Mouse (Mus musculus) left cerebral cortex, postnatal 14 days (tissue): ENCODE measurements around the gene Tmem106a. TPM values are rescaled to one million over a fixed set of nuclear protein-coding genes. Genes with fewer than 3 reads are reported as not detected.
"Not testable (repeated sequence)": the region's sequence is repeated elsewhere in the genome, so short reads cannot be mapped to it uniquely, and the experiment has no call there.

Source experiments
- DNase-seq, 2 experiments: peaks; one replicate each; pipeline ENCODE4 v3.0.0; 2021 to 2022; ENCODE audit warnings: low spot score in 2 of 2, mixed read lengths in 1 of 2
- intact Hi-C: fragments of 180-260 bp; cut with DNase I; formaldehyde crosslinking; loops from one replicate; pipeline ENCODE4 v1.15.1; 2025
- total RNA-seq, 2 experiments: library from RNA; stranded (reverse); gene quantifications; 2 replicates each; pipeline ENCODE4 v1.2.3; 2021

The Tmem106a gene
- total RNA-seq, 2 experiments from 2014 or later = 1.3 to 2.0 TPM

DNA sequence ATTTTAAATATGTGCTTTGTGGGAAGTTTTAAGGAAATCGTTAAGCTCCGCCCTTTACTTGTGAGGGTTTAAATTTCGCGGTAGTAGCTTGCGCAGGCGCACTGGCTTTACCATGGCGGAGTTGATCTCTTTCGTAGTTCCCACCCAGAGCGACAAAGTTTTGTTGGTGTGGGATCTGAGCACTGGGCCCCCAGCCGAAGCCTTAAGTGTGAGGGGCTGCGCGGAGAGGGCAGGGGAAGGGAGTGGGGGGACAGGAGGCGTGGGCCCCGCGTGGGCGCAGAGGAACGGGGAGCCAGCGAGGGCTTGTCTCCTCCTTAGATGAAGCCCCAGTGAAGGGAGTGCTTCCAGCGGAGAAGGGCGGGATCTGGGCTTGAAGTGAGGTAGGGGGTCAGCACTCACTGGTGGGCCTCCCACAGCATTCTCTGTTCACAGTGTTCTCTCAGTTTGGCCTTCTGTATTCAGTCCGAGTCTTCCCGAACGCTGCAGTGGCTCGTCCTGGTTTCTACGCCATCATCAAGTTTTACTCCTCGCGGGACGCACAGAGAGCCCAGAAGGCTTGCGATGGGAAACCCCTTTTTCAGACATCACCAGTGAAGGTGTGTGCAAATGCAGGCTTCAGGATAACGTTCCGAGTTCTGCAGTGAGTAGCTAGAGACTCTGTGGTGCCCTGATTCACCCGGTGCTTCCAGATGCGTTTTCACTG is 46.0 kb downstream of the Tmem106a start:
- peak; percentile 83 to 85 for DNase-seq
- intact Hi-C loops = no loop called here

DNA sequence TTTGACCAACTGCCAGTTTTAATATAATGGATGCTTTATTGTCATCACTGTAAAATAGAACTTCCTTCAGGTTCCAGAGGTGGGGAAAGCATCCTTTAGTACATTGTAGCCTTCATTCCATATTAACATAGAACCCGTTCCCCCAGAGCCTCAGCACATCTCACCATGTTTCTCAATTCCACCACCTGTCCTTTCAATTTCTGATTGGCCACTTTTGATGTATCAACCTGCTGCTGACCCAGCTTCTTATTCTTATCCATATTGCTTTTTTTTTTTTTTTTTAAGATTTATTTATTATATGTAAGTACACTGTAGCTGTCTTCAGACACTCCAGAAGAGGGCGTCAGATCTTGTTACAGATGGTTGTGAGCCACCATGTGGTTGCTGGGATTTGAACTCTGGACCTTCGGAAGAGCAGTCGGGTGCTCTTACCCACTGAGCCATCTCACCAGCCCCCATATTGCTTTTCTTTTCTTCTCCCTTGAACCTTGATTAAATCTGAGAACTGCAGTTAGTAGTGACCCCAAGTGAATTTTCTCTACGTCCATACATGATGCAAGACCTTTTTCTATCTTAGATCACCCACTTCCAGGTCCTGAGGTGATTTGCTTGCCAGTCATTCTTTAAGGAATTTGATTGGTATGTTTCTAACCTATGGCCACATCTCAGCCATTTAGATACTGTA is 46.8 kb downstream of the Tmem106a start:
- intact Hi-C loops, DNase-seq: not testable (repeated sequence)

- no peak for DNase-seq
- intact Hi-C loops = no loop called here
These were observed 53.6 kb downstream of the Tmem106a start for GRCm38 (mm10) chr11:101635660-101636059.

DNA sequence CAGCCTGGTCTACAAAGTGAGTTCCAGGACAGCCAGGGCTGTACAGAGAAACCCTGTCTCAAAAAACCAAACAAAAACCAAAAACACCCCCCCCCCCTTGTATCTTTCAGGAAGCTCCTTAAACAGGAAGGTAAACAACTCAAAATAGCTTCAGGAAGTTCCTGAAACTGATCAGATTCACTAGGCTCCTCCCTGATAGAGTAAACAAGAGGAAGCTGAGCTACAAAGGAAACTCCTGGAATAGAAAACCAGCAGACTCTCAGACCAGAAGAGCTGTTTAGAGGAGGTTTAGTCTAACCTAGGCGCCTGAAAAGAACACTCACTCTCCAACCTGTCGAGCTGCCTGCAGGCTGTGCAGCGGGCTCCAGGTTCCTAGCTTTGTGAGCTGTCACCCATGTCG is 57.7 kb downstream of the Tmem106a start:
- DNase-seq = no peak
- intact Hi-C loops = no loop called here

DNA sequence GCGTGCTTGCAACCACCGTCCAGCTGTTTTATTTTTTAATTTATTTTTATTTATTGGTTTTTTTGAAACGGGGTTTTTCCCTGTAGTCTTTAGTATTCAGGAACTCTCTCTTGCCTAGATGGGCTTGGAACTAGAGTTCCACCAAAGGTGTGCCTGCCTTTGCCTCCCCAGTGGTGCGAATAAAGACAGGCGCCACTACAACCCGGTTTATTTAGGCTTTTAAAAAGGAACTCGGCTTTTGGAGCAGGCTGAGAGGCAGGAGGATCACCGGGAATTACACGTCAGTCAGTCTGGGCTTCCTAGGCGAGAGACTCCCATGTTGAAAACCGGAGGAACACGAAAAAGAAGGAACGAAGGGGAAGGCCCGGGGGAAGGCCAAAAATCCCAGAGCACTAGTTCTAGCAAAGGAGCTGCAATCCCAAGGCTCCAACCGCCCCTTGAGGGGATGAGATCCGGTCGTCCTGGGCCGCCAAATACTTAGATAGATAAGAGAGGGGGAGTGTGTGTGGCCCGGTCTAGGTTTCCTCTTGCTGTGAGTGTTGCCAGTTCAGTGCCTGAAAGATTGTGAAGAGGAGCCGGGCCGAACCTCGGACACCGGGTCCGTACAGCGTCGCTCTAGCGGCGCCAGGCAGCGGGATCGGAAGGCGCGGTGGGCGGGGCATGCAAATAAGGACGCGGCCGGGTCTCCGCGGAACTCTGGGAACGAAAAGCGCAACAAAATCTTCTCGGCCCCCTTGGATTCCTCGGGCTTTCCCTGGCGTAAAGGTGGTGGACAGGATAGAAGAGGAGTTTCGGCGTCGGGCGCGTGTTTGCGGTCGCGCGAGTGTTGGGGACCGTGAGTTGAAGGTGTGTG is 59.0 kb downstream of the Tmem106a start:
- intact Hi-C loops = not testable (repeated sequence)
- peak; percentile 76 to 83 for DNase-seq

Other genes starting within 250 kb of the Tmem106a start
- not detected for gene G6pc, start 214.7 kb upstream of the Tmem106a start, total RNA-seq
- 10 to 100 TPM; 33.4 to 42.2 TPM for gene Aarsd1, start 164.6 kb upstream of the Tmem106a start, total RNA-seq
- 1 to 10 TPM; 4.5 to 9.7 TPM for gene Gm27029, start 157.4 kb upstream of the Tmem106a start, total RNA-seq
- 10 to 100 TPM; 31.1 to 32.6 TPM for gene Rundc1, start 157.2 kb upstream of the Tmem106a start, total RNA-seq
- gene Ptges3l, start 156.9 kb upstream of the Tmem106a start, total RNA-seq = 1 to 10 TPM; 2.8 to 5.7 TPM
- 10 to 100 TPM; 41.0 to 43.6 TPM for gene Rpl27, start 139.9 kb upstream of the Tmem106a start, total RNA-seq
- gene Ifi35, start 133.8 kb upstream of the Tmem106a start, total RNA-seq = 1 to 10 TPM in 1 of 2 experiments, under 1 TPM in 1; 0.97 to 2.6 TPM
- gene Rnd2, start 117.2 kb upstream of the Tmem106a start, total RNA-seq = 100 to 1,000 TPM; 148 to 154 TPM
- 10 to 100 TPM; 36.4 to 44.8 TPM for gene Vat1, start 116.0 kb upstream of the Tmem106a start, total RNA-seq
- 1 to 10 TPM; 1.4 to 2.0 TPM for gene Brca1, start 30.3 kb upstream of the Tmem106a start, total RNA-seq
- gene Nbr1, start 30.1 kb upstream of the Tmem106a start, total RNA-seq = 100 to 1,000 TPM; 115 to 116 TPM
- gene Gm11634, start 17.0 kb downstream of the Tmem106a start, total RNA-seq = not detected
- 1 to 10 TPM; 4.3 to 4.9 TPM for gene Rdm1, start 45.0 kb downstream of the Tmem106a start, total RNA-seq
- 10 to 100 TPM; 23.2 to 39.8 TPM for gene Arl4d, start 83.3 kb downstream of the Tmem106a start, total RNA-seq
- gene Dhx8, start 150.7 kb downstream of the Tmem106a start, total RNA-seq = 10 to 100 TPM; 34.6 to 34.9 TPM
- 10 to 100 TPM; 18.5 to 19.3 TPM for gene Etv4, start 203.1 kb downstream of the Tmem106a start, total RNA-seq